Mouse (Mus musculus): Measurements from ENCODE around the gene Defa2.
"Not testable (repeated sequence)": the region's sequence is repeated elsewhere in the genome, so short reads cannot be mapped to it uniquely, and the experiment has no call there.

Defa2 gene

DNA sequence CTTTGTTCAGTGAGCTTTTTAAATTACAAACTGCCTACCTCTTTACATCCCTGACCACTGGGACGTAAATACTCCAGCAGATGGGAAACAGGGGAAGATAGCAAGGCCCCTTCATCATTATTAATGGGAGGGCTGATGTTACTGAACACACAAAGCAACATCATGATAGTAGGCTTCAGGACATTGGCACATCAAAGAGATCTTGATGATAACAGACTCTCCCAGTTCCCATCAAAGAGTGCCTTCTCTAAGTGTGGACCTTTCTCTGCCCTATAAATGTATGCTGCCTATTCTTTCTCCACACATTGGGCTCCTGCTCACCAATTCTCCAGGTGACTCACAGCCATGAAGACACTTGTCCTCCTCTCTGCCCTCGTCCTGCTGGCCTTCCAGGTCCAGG, at the start of gene Defa2:
Gene Defa2 (plus strand): TSS at position 301 of the 400 bp plus-strand sequence.
- DNase-seq (ENCODE audit: low spot score): not testable (repeated sequence)

DNA sequence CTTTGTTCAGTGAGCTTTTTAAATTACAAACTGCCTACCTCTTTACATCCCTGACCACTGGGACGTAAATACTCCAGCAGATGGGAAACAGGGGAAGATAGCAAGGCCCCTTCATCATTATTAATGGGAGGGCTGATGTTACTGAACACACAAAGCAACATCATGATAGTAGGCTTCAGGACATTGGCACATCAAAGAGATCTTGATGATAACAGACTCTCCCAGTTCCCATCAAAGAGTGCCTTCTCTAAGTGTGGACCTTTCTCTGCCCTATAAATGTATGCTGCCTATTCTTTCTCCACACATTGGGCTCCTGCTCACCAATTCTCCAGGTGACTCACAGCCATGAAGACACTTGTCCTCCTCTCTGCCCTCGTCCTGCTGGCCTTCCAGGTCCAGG, 13.2 kb downstream of the Defa2 start, which contains the start of gene Defa33:
Gene Defa33 (plus strand): TSS at position 301 of the 400 bp plus-strand sequence.
- not testable (repeated sequence) for DNase-seq (ENCODE audit: low spot score)

DNA sequence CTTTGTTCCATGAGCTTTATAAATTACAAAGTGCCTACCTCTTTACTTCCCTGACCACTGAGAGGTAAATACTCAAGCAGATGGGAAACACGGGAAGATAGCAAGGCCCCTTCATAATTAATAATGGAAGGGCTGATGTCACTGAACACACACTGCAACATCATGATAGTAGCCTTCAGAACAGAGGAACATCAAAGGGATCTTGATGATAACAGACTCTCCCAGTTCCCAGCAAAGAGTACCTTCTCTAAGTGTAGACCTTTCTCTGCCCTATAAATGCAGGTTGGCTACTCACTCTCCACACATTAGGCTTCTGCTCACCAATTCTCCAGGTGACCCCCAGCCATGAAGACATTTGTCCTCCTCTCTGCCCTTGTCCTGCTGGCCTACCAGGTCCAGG, 48.8 kb downstream of the Defa2 start, which contains the start of gene Defa36:
Gene Defa36 (plus strand): TSS at position 301 of the 400 bp plus-strand sequence.
- DNase-seq (ENCODE audit: low spot score): not testable (repeated sequence)

All from c-Kit-positive CD71-positive TER-119-positive erythroid progenitor cells, embryonic 14.5 days (primary cell).